ENCODE assay signal across 26 mouse cellular contexts in genomic region chr6:41032802-41033201, GRCm38 (mm10). TPM values are rescaled to one million over a fixed set of nuclear protein-coding genes. Genes with fewer than 3 reads are reported as not detected.
DNase-seq lines count a peak whose midpoint lies in the region; ATAC-seq and TF ChIP-seq lines count a peak whose summit lies in the region.
"Had no signal": no experiment of that assay in that cellular context is flagged by ENCODE, and none has a peak within 500 bp of the region (broad histone marks: within the 10 kb centered on the region; RNA-seq: fewer than 3 reads in every experiment).

No protein-coding gene starts in this region.

- no peak overlapping the region for H3K4me3 ChIP-seq in myocyte

- no peaks in the 10 kb centered on the region for H3K79me2 ChIP-seq in myocyte (ENCODE audit: control insufficient read depth, insufficient read depth)

- no peak for TF ChIP-seq POLR2A in myocyte (IDR thresholded peaks at IDR 0.05; ENCODE audit: insufficient read length, low read depth)

- no peak overlapping the region for H3ac ChIP-seq in myocyte (ENCODE audit: control insufficient read depth, insufficient read length)

- peak; percentile 72 for ATAC-seq in frontal cortex, adult (ENCODE audit: low TSS enrichment)
- ATAC-seq in monocyte, adult 5-6 weeks (replicated peaks; ENCODE audit: insufficient number of reproducible peaks, low FRiP score, low TSS enrichment, poor library complexity, severe bottlenecking): no peak
- ATAC-seq: activated CD4-positive, CD25-positive, alpha-beta regulatory T cell, adult 4 months; CD4-positive, CD25-positive, alpha-beta regulatory T cell, adult 4 months; Patski had no signal

- intact Hi-C loops in heart, postnatal 14 days (cut with DNase I): no loop called here

- no peak overlapping the region for H3K4me2 ChIP-seq in myocyte (ENCODE audit: low read depth)

- DNase-seq in frontal cortex, postnatal 25 days (ENCODE audit: low spot score in 2 of 2): no peak
- DNase-seq in heart, adult 11 months: peak; percentile 86
- no peak for DNase-seq in heart, postnatal 14 days
- DNase-seq: adrenal gland, adult 2 months; adrenal gland, adult 8-10 months; adrenal gland, postnatal 10 days; adrenal gland, postnatal 14 days; adrenal gland, postnatal 25 days; adrenal gland, postnatal 36 days; B cell, adult 2 months; cerebellum, adult 11 months; cerebellum, adult 11-12 months; cerebellum, adult 18-20 months had no signal

- H3K36me3 ChIP-seq in myocyte (ENCODE audit: control insufficient read depth, insufficient read depth): no peaks in the 10 kb centered on the region
- H3K36me3 ChIP-seq: G1E had no signal

- no peaks in the 10 kb centered on the region for H3K27me3 ChIP-seq in myocyte (ENCODE audit: control insufficient read depth, insufficient read depth, insufficient read length)
- H3K27me3 ChIP-seq: CH12.LX, Patski had no signal

TF ChIP-seq in myocyte, 11 proteins besides CTCF, POLR2A, EP300 and RAD21:
- TF ChIP-seq MYOD1 (IDR thresholded peaks at IDR 0.05; ENCODE audit: control insufficient read depth in 1 of 3, insufficient read length in 2 of 3, low read depth in 2 of 3) (peak in 2 of 3 experiments; percentile 26 to 69), MYOG (IDR thresholded peaks at IDR 0.05; ENCODE audit: control insufficient read depth in 1 of 3, insufficient read depth in 1 of 3, insufficient read length in 2 of 3, low read depth in 2 of 3) (peak in 2 of 3 experiments; percentile 20 to 62), USF1 (IDR thresholded peaks at IDR 0.05; ENCODE audit: low read depth) (no peak), SRF (IDR thresholded peaks at IDR 0.05; ENCODE audit: control insufficient read depth, insufficient read length, low read depth) (no peak), CEBPB (IDR thresholded peaks at IDR 0.05; ENCODE audit: insufficient read depth, poor library complexity, severe bottlenecking) (no peak), MAX (IDR thresholded peaks at IDR 0.05; ENCODE audit: low read depth) (no peak), E2F4 (IDR thresholded peaks at IDR 0.05; ENCODE audit: insufficient read depth) (no peak), TCF12 (IDR thresholded peaks at IDR 0.05; ENCODE audit: insufficient read depth, poor library complexity, severe bottlenecking) (no peak)

RNA-seq across cellular contexts. Expression of gene 2210010C04Rik, which starts 2.5 kb away (rescaled TPM):
- not detected for total RNA-seq in heart, postnatal 14 days (2021)
- 0.10 TPM for polyA plus RNA-seq in myocyte (2012; fragmentation: generic; extraction: Trizol)
- not detected in 3 replicates for total RNA-seq in monocyte, adult 5-6 weeks (2017)
- total RNA-seq: adrenal gland, adult 18-20 months; adrenal gland, adult 2 months; adrenal gland, adult 8-10 months; adrenal gland, postnatal 10 days; adrenal gland, postnatal 14 days; adrenal gland, postnatal 25 days; adrenal gland, postnatal 36 days; CH12.LX; ES-E14; G1E; MEL had no signal
- polyA plus RNA-seq: brain, embryonic 14.5 days; C2C12; CD4-positive, CD25-positive, alpha-beta regulatory T cell, adult 4 months; G1E had no signal

RNA-seq across cellular contexts. Expression of gene Gm2663, which starts 33.5 kb away (rescaled TPM):
- not detected for total RNA-seq in heart, postnatal 14 days (2021)
- polyA plus RNA-seq in myocyte (2012; fragmentation: generic; extraction: Trizol): not detected
- not detected in 3 replicates for total RNA-seq in monocyte, adult 5-6 weeks (2017)
- total RNA-seq: adrenal gland, adult 18-20 months; adrenal gland, adult 2 months; adrenal gland, adult 8-10 months; adrenal gland, postnatal 10 days; adrenal gland, postnatal 14 days; adrenal gland, postnatal 25 days; adrenal gland, postnatal 36 days; CH12.LX; ES-E14; G1E; MEL had no signal
- polyA plus RNA-seq: activated CD4-positive, CD25-positive, alpha-beta regulatory T cell, adult 4 months; adrenal gland, adult 2 months; brain, embryonic 14.5 days; C2C12; CD4-positive, CD25-positive, alpha-beta regulatory T cell, adult 4 months; G1E; Patski had no signal
